Mouse (Mus musculus) heart, adult 2 months (tissue): Measurements from ENCODE around the gene Fam219b. TPM values are rescaled to one million over a fixed set of nuclear protein-coding genes. Genes with fewer than 3 reads are reported as not detected.
A peak's percentile ranks its signal among the peaks of the same experiment; 100 is the strongest.

ENCODE experiments used
- DNase-seq, 2 experiments: peaks; one replicate each; pipeline ENCODE4 v3.0.0; 2021
- H3K27ac ChIP-seq: fragments of 200-600 bp; 2 replicates; pipeline ENCODE4 v1.8.1; 2022
- H3K27me3 ChIP-seq: fragments of 200-500 bp; 2 replicates; pipeline ENCODE4 v1.6.1; 2012; ENCODE audit warnings: mild to moderate bottlenecking, low read length, inconsistent platforms, mixed read lengths; ENCODE audit not compliant: control insufficient read depth, insufficient read depth
- H3K36me3 ChIP-seq: fragments of 200-500 bp; 2 replicates; pipeline ENCODE4 v1.6.1; 2012; ENCODE audit warnings: low read length, inconsistent platforms; ENCODE audit not compliant: control insufficient read depth, insufficient read depth
- H3K4me1 ChIP-seq: fragments of 200-500 bp; 2 replicates; pipeline ENCODE4 v1.6.1; 2011; ENCODE audit warnings: low read length; ENCODE audit not compliant: control insufficient read depth, insufficient read depth
- H3K4me3 ChIP-seq: fragments of 200-600 bp; 2 replicates; pipeline ENCODE4 v1.8.1; 2022
- H3K79me2 ChIP-seq: fragments of 200-500 bp; replicated peaks from 2 replicates; pipeline ENCODE4 v1.6.1; 2012; ENCODE audit warnings: mild to moderate bottlenecking, inconsistent platforms, low read length, moderate library complexity, mixed read lengths; ENCODE audit not compliant: control insufficient read depth, insufficient read depth
- H3K9ac ChIP-seq: fragments of 200-500 bp; 2 replicates; pipeline ENCODE4 v1.6.1; 2012; ENCODE audit warnings: low read depth, mild to moderate bottlenecking, control low read depth, inconsistent platforms, low read length, mixed read lengths
- CTCF ChIP-seq: fragments of 200-600 bp; IDR thresholded peaks from 2 replicates; pipeline ENCODE4 v1.8.1; 2022; ENCODE audit warnings: antibody characterized with exemption, mild to moderate bottlenecking, moderate library complexity
- EP300 ChIP-seq: fragments of 200-500 bp; IDR thresholded peaks from 2 replicates; pipeline ENCODE4 v1.6.1; 2011; ENCODE audit warnings: low read depth, low read length, control low read depth; ENCODE audit not compliant: insufficient read depth
- POLR2A ChIP-seq: fragments of 200-500 bp; IDR thresholded peaks from 2 replicates; pipeline ENCODE4 v1.6.1; 2011; ENCODE audit warnings: mild to moderate bottlenecking, low read depth, low read length, control low read depth; ENCODE audit not compliant: insufficient read depth
- WGBS: fragments of 180-500 bp; shearing (Covaris S2); methylation state at CpG from one replicate; pipeline ENCODE4 v1.1.7; 2018; 5-methylcytosine and 5-hydroxymethylcytosine counted together
- intact Hi-C: fragments of 180-260 bp; cut with DNase I; formaldehyde crosslinking; loops from one replicate; pipeline ENCODE4 v1.15.1; 2025
- polyA plus RNA-seq: library from polyadenylated mRNA; depleted of rRNA; stranded (reverse); fragments of >200 nt; gene quantifications from 2 replicates; pipeline ENCODE4 v1.2.3, GENCODE M21; 2012
- total RNA-seq, 2 experiments: library from RNA; stranded (reverse); gene quantifications; 2 replicates each; pipeline ENCODE4 v1.2.3; 2021

Fam219b gene
- total and polyA plus RNA-seq, 3 experiments: 3.1 to 8.3 (median 8.1) TPM

GRCm38 (mm10) chr9:57501452-57501851 lies 35.9 kb upstream of the Fam219b start:
- Histone ChIP-seq H3K79me2 (no peaks in the 10 kb centered on the region), H3K27me3 (peaks cover 5% of the 10 kb centered on the region), H3K4me1 (no peaks in the 10 kb centered on the region), H3K36me3 (no peaks in the 10 kb centered on the region), H3K9ac (no peak overlapping the region), H3K27ac (no peak overlapping the region), H3K4me3 (no peak overlapping the region)
- no peak for DNase-seq
- WGBS: 46% methylated on average over 13 of the region's 13 CpGs
- intact Hi-C loops: no loop called here
- TF ChIP-seq POLR2A (no peak), CTCF (no peak), EP300 (no peak)

- intact Hi-C loops: no loop called here
- TF ChIP-seq POLR2A: no peak
- no peak for TF ChIP-seq EP300
- TF ChIP-seq CTCF: no peak
- Histone ChIP-seq H3K36me3 (no peaks in the 10 kb centered on the region), H3K27me3 (peaks cover 5% of the 10 kb centered on the region), H3K27ac (no peak overlapping the region), H3K79me2 (no peaks in the 10 kb centered on the region), H3K9ac (no peak overlapping the region), H3K4me3 (no peak overlapping the region), H3K4me1 (no peaks in the 10 kb centered on the region)
- WGBS: 23% methylated on average over 20 of the region's 20 CpGs
- no peak for DNase-seq
Measured at GRCm38 (mm10) chr9:57501861-57502260, 35.5 kb upstream of the Fam219b start.

GRCm38 (mm10) chr9:57502911-57503621 lies 34.3 kb upstream of the Fam219b start:
- intact Hi-C loops: no loop called here
- 26% methylated on average over 23 of the region's 23 CpGs for WGBS
- no peaks in the 10 kb centered on the region for H3K79me2 ChIP-seq
- H3K36me3 ChIP-seq: no peaks in the 10 kb centered on the region
- DNase-seq: peak; percentile 23 to 24
- TF ChIP-seq EP300 (no peak), CTCF (no peak), POLR2A (no peak)
- H3K4me3 ChIP-seq: peak overlapping the region; percentile 40
- 0 out of 2 replicates have a peak overlapping the region, but pooled peaks have one; percentile 28 for H3K27ac ChIP-seq
- peak overlapping the region; percentile 7; the same call in 1 of the 2 replicates for H3K9ac ChIP-seq
- H3K4me1 ChIP-seq: no peaks in the 10 kb centered on the region
- H3K27me3 ChIP-seq: peaks cover 5% of the 10 kb centered on the region

GRCm38 (mm10) chr9:57503622-57504380 lies 33.5 kb upstream of the Fam219b start, which contains the start of gene Rpp25:
TSS of gene Rpp25 (plus strand) at chr9:57504026.
- no peak for TF ChIP-seq CTCF
- TF ChIP-seq EP300: no peak
- TF ChIP-seq POLR2A: peak; percentile 47; the same call in 1 of the 2 replicates
- peak within 1 kb of the TSS; percentile 28; the same call in 1 of the 2 replicates for H3K27ac ChIP-seq
- no peaks in the 10 kb centered on the region for H3K79me2 ChIP-seq
- H3K4me3 ChIP-seq: peak within 1 kb of the TSS; percentile 40
- H3K4me1 ChIP-seq: no peaks in the 10 kb centered on the region
- H3K9ac ChIP-seq: peak within 1 kb of the TSS; percentile 28
- H3K36me3 ChIP-seq: no peaks in the 10 kb centered on the region
- peak; percentile 74 to 81 for DNase-seq
- intact Hi-C loops: no loop called here
- WGBS: 2% methylated on average over 46 of the region's 46 CpGs
- peaks cover 5% of the 10 kb centered on the region for H3K27me3 ChIP-seq

- no peak overlapping the region for H3K27ac ChIP-seq
- peak overlapping the region; percentile 28 for H3K9ac ChIP-seq
- peak overlapping the region; percentile 40 for H3K4me3 ChIP-seq
- no peaks in the 10 kb centered on the region for H3K79me2 ChIP-seq
- H3K4me1 ChIP-seq: no peaks in the 10 kb centered on the region
- peaks cover 5% of the 10 kb centered on the region for H3K27me3 ChIP-seq
- H3K36me3 ChIP-seq: no peaks in the 10 kb centered on the region
- 3% methylated on average over 34 of the region's 34 CpGs for WGBS
- peak; percentile 67 to 72 for DNase-seq
- intact Hi-C loops: no loop called here
- TF ChIP-seq EP300: no peak
- TF ChIP-seq CTCF: peak; percentile 59
- TF ChIP-seq POLR2A: no peak
Measured at GRCm38 (mm10) chr9:57504381-57504700, 33.0 kb upstream of the Fam219b start.

- Histone ChIP-seq H3K27ac (no peak overlapping the region), H3K4me3 (no peak overlapping the region; the same call in 1 of the 2 replicates), H3K27me3 (peaks cover 5% of the 10 kb centered on the region), H3K79me2 (no peaks in the 10 kb centered on the region), H3K4me1 (no peaks in the 10 kb centered on the region), H3K9ac (no peak overlapping the region), H3K36me3 (no peaks in the 10 kb centered on the region)
- intact Hi-C loops: no loop called here
- no peak for DNase-seq
- no peak for TF ChIP-seq EP300
- TF ChIP-seq CTCF: no peak
- no peak for TF ChIP-seq POLR2A
- 58% methylated on average over 10 of the region's 10 CpGs for WGBS
Measured at GRCm38 (mm10) chr9:57504891-57505290, 32.4 kb upstream of the Fam219b start.
